Mouse (Mus musculus) cerebellum, adult (tissue): ENCODE results near the gene Nckap1l.
A peak's percentile ranks its signal among the peaks of the same experiment; 100 is the strongest.

Experiments used
- ATAC-seq: cut with Nextera tagmentation; 2 replicates; pipeline ENCODE4 v1.9.2; 2017; ENCODE audit warnings: mild to moderate bottlenecking, moderate library complexity, mixed read lengths; ENCODE audit not compliant: insufficient number of reproducible peaks, low FRiP score, low TSS enrichment

The Nckap1l gene

DNA sequence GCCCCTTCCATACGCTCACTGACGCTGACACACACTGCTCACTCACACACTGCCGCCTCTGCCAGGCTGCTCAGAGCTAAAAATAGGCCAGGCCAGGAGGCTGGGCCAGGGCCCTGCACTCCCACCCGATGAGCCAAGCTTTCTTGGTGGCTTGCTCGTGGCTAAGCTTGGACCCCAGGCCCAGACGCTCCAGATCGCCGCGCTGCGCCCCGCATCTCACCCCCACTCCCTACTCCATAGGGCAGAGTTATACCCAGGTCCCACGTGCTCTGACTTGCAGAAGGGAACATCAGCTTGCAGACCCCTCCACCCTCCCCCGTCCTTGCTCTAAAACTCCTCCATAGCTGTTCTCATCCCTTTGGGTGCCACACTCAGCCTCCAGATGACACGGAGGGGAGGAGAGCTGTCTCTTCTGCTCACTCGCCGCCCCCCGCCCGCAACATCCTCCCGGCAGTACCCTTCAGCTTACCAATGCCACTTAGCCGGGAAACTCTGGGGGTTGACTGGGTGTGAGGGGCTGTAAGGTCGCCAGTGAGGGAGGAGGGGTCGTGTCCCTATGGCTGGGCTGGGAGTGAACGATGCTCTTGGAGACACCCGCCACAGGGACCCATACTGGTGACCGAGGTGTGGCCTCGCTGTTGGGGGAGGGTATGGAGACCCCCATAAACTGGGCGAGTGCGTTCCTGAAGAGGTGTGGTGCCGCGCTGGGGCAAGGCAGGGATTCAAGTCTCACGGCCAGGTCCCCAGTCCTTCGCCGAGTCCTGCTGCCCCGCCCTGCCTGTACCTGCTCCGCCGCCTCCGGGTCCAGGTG, 83.6 kb downstream of the Nckap1l start:
- peak; percentile 31 for ATAC-seq

DNA sequence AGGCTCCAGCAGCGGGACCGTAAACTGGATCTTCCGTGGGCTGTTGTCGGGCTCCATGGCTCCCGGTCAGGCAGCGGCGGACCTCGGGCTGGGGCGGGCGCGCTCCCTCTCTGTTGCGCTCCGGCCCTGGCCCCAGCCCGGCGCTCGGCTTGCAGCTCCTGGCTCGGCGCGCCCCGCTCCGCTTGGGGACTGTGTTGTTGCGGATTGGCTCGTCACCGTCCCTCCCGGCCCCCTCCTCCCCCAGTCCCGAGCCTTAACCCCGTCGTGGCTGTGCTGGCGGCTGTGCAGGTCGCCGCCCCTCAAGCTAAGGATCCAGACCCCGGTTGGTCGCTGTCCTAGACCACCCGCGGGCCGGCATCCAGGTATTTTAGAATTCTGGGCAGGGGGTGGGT, 84.2 kb downstream of the Nckap1l start, which contains the start of gene Ppp1r1a:
Gene Ppp1r1a (minus strand): TSS at position 182 of the 392 bp plus-strand sequence.
- ATAC-seq: peak; percentile 67

DNA sequence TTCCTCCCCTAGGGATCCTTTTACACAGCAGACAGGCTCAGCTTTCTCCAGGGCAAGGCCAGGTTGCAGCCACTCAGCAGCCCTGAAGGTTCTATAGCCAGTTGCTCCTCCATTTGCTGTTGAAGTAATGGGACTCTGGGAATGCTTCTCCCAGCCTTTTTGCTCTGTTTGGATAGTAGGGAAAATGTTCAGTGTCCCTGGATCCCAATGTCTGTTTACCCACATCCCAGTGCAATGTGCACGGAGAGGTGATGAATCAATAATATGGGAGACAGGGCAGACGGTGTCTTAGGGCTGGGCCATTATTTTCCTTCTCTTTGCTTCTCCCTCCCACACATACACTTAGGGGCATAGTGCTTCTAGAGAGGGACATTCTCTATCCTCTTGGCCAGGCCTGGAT, 85.7 kb downstream of the Nckap1l start:
- no peak for ATAC-seq

DNA sequence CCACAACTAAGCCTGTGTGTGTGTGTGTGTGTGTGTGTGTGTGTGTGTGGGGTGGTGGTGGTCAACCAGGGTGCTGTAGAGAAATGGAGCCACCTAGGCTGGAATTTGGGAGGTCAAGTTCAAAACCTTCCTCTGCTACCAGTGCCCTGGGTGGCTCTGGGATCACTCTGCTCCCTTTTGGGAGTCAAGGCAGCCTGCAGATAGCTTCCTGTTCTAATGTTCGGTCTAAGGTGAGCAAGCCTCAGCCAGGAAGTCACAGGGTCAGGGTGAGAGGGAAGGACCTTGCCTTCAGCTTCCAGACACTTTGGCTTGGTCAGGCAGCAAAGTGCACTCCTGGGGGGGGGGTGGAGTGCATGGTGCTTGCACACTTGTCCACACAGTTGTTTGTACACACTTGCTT, 87.1 kb downstream of the Nckap1l start:
- no peak for ATAC-seq

DNA sequence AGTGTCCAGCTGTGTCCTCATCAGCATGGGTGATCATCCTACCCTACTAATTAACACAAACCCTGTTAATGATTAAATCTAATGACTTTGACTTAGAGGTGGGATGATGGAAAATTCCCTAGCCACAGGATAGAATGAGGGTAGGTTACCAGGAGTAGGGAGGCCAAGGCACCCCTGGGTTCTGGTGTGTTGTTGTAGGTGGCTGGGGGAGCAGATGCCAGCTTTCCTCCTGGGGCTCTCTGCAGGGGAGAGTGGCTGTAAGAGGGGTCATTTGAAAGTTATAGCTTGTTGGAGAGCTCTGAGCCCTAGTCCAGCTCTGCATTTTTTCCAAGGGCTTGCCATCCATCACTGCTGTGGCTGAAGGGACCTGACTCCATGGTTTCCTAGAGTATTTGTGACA, 88.9 kb downstream of the Nckap1l start:
- ATAC-seq: no peak

DNA sequence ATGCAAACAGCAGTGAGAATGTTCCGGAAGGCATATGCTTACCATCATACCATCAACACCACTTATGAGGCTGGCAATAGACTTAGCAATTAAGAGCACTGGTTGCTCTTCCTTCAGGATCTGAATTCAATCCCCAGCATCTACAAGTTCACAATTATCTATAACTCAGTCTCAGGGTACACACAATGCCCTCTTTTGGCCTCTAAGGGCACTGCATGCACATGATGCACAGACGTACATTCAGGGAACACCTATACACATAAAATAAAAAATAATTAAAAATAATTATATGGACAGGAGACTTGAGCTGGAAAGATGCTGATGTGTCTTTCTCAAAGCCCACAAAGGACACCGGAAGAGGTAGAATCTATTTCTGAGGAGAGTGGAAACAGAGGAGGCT, 94.4 kb downstream of the Nckap1l start:
- no peak for ATAC-seq
